Mouse (Mus musculus): ENCODE measurements at regions not wholly inside any gene's neighbourhood (a gene's known extent, or its start where the extent isn't known, plus 50 kb on each side); places are given as distances from the start of the nearest gene placed in this dataset.

DNA sequence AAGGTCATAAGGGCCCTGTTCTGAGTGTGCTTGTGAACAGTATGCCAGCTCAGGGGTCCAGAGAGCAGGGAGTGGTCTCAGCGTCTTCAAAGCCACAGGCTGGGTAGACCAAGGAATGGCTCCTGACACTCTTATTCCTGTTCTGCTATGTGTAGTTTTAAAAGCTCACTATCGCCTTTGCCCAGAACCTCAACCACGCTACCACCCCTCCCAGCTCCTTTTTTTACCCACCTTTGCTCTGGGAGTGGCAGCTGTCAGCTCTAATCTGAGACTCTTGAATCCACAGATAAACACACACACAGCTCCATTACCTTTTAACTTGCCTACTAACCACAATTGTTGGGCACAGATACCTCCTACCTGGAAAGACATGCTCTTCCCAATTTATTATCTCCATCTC is 71.8 kb upstream of the Arhgap5 start:
- no peak for TF ChIP-seq POLR2A (IDR thresholded peaks at IDR 0.05; ENCODE audit: borderline replicate concordance, extremely low read depth, insufficient read depth, insufficient read length, poor library complexity, severe bottlenecking)
- TF ChIP-seq CTCF (IDR thresholded peaks at IDR 0.05; ENCODE audit: borderline replicate concordance, extremely low read depth, insufficient read depth, insufficient read length) = no peak

All from brain, embryonic 14.5 days (tissue).